Mouse (Mus musculus) effector memory CD4-positive, alpha-beta T cell, adult 5 months (primary cell): ENCODE results near the gene Sema4b. TPM values are rescaled to one million over a fixed set of nuclear protein-coding genes. Genes with fewer than 3 reads are reported as not detected.

Experiments used
- polyA plus RNA-seq: library from polyadenylated mRNA; unstranded; fragments of 100-300 nt; shearing (Covaris generic); gene quantifications from one replicate; pipeline ENCODE4 v1.2.1, GENCODE M21; 2017

Gene Sema4b
- 6.3 TPM for polyA plus RNA-seq

DNA sequence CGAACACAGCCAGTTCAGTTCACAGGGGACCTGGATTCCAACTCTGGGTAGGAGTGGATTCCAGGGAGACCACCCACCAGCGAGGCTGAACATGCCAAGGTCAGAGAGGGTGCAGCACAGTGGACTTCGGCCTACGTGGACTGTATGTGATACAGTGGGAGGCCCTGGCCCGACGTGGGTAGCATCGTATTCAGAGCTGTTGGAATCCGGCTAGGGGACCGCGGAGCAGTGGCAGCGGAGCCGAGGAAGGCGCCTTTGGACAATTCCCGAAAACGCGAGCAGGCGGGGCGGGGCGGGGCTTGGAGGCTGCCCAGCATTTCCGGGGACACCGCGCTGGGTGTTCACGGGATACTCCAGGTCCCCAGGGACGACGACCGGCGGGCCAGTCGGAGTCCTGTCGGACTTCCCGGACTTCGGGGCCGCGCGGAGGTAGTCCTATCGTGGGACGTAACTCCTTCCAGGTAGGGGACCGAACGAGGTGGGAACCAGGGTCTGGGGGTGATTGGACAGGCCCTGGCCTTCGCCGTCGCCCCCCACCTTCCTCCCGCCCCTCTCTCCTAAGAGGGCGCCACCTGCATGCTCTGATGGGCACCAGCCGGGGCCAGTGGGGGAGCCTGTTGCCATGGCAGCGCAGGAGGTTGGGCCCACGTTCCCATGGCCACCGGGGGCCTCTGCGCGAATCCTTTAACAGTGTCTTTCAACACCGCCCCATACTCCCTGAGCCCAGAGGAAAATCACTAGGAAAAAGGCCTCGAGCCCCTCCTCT lies at the start of gene Sema4b:
Gene Sema4b, plus strand, starts transcription at position 311 of the 766 bp plus-strand sequence.

DNA sequence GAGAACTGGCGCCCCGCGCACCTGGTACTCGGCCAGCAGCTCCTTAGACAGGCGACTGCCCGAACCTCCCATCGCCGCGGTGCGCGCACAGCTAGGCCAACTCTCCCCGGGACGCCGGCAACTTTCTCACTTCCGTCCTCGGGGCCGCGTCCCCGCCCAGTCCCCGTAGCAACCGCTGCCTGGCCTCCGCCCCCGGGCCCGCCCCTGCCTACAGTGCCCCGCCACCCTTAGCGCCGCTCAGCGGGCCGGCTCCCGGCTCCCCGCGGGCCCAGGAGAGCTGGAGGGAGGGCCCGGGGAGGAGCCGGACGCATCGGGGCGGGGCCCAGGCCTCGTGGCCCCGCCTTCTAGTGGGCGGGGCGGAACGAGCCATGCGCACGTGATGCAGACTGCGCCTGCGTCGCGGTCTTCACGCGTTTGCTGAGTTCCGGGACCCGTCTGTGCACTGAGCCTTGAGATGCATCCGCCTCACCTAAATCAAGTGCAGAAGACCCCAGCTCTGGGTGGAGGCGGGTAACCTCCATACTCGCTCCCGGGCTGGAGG lies 45.9 kb downstream of the Sema4b start, which contains the start of the genes Cib1 and Gdpgp1:
Gene Cib1, minus strand, starts transcription at position 325 of the 541 bp plus-strand sequence.
Gene Gdpgp1, plus strand, starts transcription at position 377 of the 541 bp plus-strand sequence.

DNA sequence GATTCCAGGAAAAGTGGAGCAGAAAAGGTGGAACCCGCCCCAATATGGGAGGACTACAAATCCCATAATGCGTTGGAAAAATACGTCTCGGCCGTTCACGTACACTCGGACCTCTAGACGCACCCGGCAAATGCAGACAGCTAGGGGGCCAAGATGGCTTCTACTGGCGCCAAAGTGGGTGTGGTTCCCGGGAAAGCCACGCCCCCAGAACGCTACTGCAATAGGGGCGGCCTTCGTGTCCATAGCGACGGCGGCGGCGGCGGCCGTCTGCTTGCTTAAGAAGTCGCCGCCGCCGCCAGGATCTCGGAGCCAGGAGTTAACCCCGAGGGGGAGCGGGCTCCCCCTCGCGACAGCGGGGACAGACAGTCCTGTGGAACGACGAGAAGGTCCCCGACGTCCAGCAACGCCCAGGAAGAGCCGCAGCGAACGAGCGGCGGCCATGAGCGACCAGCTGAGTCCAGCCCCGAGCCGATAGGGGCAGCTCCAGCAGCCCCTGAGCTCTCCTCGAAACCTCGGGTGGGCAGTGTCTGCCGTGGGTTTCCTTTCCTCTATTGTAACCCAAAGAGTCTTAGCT lies 59.6 kb downstream of the Sema4b start, which contains the start of gene Ttll13:
Gene Ttll13, plus strand, starts transcription at position 229 of the 574 bp plus-strand sequence.

DNA sequence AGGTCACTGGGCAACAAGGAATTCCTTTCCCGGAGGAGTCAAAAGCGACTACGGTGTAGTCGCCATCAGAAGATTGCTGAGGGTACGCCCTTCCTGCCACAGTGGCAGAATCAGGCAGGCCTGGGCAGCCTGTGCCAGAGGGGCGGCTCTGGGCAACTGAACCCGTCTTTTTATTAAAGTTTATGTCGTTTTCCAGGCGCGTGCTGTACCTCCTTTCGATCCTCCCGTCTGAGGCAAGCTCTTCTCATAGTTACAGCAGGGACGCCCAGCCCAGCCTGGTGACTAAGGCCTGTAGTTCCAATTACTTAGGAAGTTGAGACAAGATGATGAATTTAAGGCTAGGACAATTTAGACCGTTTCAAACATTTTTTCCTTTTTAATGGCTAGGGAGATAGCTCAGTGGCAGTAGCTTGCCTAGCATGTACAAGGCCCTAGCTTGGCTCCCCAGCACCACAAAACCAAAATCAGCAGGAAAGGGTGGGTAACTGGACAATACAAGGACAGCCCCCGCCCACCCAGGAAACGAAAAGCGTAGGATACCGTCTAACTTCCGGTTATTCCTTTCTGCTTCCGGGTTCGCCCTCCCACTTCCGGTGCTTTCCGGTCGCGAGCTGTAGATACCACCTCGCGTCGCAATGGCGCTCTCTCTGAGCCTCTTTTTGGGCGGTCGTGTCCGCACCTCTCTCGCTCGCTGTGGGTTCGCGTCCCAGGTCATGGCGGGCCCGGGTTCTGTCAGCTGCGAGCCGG lies 74.2 kb downstream of the Sema4b start, which contains the start of gene Ngrn:
Gene Ngrn, plus strand, starts transcription at position 591 of the 747 bp plus-strand sequence.

GRCm38 (mm10) chr7:80268897-80269750 lies 82.5 kb downstream of the Sema4b start, which contains the start of gene Vps33b:
Gene Vps33b, plus strand, starts transcription at chr7:80269649.

Other genes with a start within 250 kb of the Sema4b start
- 13.4 TPM for gene Zfp710, start 162.0 kb upstream of the Sema4b start, polyA plus RNA-seq
- 36.3 TPM for gene Idh2, start 71.4 kb upstream of the Sema4b start, polyA plus RNA-seq
- gene Cib1, start 46.0 kb downstream of the Sema4b start, polyA plus RNA-seq: 71.5 TPM
- 2.4 TPM for gene Gdpgp1, start 46.0 kb downstream of the Sema4b start, polyA plus RNA-seq
- not detected for gene Ttll13, start 59.5 kb downstream of the Sema4b start, polyA plus RNA-seq
- 20.9 TPM for gene Ngrn, start 74.4 kb downstream of the Sema4b start, polyA plus RNA-seq
- 42.4 TPM for gene Vps33b, start 82.8 kb downstream of the Sema4b start, polyA plus RNA-seq
- 8.7 TPM for gene Prc1, start 107.6 kb downstream of the Sema4b start, polyA plus RNA-seq
- gene Rccd1, start 137.6 kb downstream of the Sema4b start, polyA plus RNA-seq: 34.1 TPM
- 165 TPM for gene Unc45a, start 154.2 kb downstream of the Sema4b start, polyA plus RNA-seq
- 6.1 TPM for gene Hddc3, start 156.3 kb downstream of the Sema4b start, polyA plus RNA-seq
- 97.4 TPM for gene Man2a2, start 184.5 kb downstream of the Sema4b start, polyA plus RNA-seq
- gene Fes, start 201.1 kb downstream of the Sema4b start, polyA plus RNA-seq: 4.8 TPM
- 190 TPM for gene Furin, start 218.6 kb downstream of the Sema4b start, polyA plus RNA-seq